Mouse (Mus musculus) gastrocnemius, postnatal 10 days (tissue): ENCODE results near the gene Nfatc2. TPM values are rescaled to one million over a fixed set of nuclear protein-coding genes. Genes with fewer than 3 reads are reported as not detected.
A peak's percentile ranks its signal among the peaks of the same experiment; 100 is the strongest.

Source experiments
- DNase-seq: peaks from one replicate; pipeline ENCODE4 v3.0.0; 2021; ENCODE audit warnings: mixed read lengths
- total RNA-seq, 2 experiments: library from RNA; stranded (reverse); gene quantifications; 2 replicates each; pipeline ENCODE4 v1.2.3; 2021

The Nfatc2 gene
- total RNA-seq, 2 experiments from 2014 or later, result 8.2 to 12.7 TPM

DNA sequence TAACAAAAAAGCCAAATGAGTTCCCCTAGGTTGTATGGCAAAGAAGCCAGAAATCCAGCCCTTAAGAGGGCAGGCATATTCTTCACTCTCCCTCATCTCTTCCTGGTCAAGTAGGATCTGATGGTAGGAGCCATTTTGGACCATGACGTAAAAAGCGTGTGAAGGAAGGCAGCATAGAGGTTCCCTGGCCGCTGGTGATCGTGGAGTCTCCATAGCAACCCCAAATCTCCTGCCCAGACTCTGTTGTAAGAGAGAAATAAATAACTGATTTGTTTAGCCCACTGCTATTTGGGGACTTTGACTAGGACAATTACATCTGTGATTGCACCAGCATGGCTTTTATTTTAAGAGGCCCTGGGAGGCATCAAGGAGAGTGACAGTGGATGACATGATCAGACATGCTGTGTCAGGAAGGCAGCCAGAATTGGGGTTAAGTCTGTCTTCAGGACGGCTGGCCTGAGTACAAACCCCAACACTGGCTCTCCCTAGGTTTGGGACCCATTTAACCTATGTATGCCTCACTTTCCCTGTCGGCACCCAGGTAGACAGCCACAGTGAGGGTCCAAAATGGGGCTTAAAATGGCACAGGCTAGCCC is 8.3 kb upstream of the Nfatc2 start:
- DNase-seq, result no peak

DNA sequence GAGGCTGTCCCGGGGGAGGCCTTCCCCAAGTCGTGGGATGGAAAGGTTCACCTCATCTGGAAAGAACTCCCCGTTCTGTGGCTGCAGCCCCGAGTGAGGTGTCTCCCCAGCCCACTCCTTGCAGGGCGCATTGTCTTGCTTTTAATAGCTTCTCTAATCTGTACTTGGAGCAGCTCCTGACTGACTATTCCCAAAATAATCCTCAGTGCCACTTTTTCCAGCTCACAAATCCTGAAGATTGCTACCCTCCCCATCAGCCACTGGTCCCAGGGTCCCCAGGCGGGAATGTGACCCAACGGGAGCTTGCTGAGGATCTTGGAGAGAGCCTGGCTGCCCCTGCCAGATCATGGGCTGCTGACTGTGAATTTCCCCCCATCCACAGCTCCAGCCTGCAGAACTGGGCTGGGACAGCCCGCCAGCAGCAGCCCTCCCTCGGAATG is 6.7 kb upstream of the Nfatc2 start:
- DNase-seq, result peak; percentile 31

DNA sequence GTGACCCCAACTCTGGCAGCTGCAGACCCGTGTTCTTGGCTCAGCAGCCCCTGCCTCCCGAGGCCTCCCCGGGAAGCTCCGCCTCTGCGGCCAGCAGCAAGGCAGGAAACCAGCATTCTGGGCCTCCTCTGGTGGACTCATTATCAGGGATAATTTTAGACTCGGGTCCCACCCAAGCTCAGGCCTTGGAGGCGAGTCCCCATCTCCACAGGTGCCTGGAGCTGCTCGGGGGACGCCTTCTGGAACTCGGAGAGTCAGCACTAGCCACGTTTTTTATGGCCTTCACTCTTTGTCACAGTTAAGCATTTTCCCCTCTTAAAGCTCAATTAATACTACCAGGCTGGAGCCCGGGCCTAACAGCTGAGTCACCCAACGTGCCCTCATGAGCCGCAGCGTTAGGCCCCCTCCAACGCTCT is 3.2 kb upstream of the Nfatc2 start:
- peak; percentile 59 for DNase-seq

DNA sequence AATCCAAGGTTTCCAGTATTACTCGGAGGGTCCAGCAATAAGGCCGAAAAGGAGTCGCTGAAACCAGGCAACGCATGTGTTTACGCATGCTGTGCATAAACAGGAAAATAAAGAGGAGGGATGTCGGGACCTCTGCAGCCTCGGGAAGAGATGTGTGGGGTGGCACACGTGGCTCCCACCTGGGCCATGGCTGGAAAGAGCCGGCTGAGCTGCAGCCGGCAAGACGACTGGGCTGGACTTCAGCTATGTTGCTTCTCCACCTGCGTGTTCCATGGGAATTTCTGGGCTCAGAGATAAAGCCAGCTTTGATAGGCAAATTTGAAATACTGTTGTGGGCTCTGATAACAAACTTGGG is 907 bp upstream of the Nfatc2 start:
- DNase-seq, result no peak

DNA sequence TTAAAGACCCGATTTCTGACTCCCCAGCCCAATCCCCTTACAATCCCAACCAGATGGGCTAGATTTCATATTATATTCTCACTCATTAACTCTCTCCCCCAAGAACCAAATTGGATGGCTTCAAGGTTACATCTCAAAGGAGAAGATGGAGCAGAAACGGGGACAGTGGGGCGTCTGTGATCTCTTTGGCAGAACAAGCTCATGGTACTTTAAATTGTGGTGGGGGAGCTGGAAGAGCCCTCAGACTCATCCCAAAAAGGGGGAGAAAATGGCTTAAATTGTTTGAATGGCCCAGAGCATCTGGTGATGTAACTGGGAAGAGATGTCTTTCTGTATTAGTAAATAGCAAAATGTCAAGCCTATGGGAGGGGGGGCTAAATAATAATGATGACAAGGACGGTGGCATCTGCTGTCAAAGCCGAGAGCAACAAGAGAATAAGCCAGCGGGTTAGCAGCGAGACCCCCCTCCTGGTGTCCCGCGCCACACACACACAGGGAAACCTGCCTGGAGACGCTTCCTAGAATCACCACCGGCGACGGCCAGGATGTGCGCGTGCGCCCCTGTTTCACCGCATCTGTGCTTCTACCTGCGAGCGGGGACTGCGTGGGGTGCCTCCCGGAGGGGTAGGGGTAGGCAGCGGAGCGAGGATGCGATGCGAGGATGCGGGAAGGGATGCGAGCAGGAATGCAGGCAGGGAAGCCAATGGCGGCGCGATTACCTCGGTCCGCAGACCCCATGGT is 537 bp downstream of the Nfatc2 start:
- peak; percentile 40 for DNase-seq

DNA sequence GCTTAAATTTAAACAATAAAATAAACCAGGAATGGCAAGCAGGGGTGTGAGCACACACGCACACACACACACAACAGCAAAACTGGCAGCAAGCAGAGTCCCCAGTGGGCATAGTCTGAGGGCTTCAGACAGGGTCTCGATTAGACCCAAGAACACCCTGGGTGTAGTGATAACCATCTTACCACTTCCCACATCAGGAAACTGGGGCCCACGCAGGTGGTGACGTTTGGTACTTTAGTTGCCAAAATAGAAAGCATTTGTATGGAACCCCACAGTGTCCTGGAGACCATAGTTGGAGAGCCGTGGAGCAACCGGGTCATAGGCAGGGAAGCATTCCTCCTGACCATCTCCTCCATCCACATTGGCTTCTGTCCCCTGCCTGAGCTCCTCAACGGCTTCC is 5.8 kb downstream of the Nfatc2 start:
- no peak for DNase-seq

DNA sequence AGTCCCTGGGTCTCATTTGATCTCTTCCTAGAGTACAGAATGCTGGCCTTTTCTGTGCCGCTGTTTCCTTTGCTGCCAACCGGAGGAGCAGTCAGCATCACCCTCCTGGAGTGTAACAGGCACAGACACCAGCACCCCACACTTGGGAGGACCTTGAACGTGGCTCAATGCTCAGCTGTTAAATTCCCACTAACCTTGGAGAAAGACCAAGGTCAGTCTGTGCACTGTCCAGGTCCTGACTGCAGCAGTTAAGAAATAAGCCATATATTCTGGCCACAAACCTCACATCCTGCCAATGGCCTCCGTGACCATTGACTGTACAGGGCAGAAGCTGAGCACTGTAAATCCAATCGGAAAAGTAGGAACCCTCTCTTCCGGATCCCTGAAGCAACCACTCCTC is 7.8 kb downstream of the Nfatc2 start:
- no peak for DNase-seq

DNA sequence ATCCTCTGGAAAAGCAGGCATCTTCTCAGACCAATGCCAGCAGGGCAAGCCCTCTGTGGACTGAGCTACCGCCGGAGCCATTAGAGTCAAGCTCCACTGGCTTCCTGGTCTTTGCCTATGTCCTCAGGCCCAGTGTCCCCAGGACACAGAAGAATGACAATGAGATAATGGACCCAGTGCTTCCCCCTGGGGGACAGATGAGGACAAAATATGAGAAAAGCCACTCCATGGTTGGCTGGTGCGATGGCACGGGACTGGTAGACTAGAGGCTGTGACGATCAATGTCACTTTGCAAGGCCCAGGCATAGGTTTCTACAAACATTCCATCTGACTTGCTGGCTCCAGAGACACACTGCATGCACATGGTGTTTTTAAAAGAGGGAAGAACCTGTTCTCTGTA is 8.5 kb downstream of the Nfatc2 start:
- no peak for DNase-seq

DNA sequence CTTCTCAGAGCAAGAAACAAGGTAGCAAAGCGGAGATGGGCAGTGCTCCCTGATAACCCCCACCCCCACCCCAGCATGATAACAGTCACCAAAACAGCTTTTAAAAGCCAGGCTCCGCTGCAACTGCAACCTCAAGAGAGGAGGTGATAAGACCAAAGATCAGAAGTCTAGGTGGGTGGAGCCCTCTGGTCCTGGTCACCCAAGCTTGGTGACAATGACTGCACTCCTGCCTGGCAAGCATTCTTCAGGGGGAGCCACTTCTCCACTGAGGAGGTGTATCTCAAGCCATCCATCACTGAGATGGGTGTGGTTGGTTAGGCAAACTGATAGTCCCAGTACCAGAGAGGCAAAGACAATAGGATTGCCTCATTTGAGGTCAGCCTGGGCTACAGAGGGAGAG is 10.4 kb downstream of the Nfatc2 start:
- DNase-seq, result no peak

DNA sequence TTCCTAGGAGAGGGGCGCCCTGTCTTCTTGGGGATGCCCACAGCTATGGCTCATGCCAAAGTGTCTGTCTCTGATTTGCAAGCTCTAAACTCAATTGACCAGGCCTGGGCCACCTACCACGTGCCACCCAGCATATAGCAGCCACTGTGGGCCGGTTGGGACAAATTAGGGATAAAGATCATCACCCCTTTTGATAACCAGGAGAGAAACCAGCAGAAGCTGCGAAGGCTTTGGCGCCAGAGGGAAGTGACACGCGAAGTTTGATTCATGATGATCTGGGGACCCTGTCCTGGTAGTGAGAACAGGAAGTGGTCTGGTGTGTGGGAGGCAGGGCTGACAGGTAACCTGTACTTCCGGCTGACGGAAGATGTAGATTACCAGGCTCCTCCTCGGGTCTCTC is 10.9 kb downstream of the Nfatc2 start:
- no peak for DNase-seq

DNA sequence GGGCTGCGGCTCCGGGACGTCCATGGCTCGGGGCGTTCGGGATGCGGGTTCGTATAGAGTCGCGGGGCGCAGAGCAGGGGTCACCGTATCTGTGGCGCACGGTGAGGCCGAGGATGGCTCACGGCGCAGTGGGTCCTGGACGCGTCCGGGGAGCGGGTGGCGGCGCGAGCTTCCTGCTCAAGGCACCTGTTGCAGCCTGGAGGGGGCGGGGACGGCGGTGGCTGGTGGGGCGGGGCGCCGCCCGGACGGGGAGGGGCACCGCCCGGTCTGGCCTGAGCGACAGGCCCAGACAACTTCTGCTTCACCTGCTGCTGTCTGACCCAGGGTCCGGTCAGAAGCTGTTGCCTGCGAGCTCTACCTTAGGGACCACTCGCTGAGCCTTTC is 11.3 kb downstream of the Nfatc2 start:
- peak; percentile 61 for DNase-seq

DNA sequence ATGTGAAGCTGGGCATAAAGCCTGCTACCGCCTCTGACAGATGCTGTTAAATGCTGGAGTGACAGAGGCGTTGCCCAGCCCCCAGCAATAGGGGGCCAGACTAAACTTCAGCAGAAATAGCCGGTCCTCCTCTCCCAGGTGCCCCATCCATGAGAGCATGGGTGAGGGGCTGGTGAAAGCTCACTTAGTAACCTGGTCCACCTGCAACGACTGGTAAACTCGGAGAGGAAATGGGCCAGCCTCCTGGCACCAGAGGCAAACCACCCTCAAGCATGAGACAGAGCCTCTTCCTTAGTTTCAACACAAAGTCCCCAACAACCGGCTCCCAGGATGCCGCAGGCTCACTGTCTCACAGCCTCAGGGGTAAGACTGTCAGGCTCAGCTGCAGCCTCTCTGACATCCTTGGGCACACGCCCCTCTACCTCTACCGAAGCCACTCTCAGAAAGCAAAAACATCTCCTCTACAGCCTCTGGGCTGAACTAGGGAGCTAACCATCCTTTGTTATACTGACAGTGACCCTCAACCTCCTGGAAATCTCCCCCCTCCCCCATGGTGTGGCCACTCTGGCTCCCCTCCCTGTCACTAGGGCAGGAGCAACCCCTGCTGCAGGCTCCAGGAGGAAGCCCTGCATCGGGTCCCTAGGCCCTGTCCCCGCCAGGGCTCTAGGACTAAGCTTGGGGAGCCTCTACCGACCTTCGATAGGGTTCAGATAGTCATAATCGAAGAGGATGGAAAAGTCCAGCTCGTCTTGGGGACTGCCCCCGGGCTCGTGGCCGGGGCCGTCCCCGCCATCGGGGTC is 11.9 kb downstream of the Nfatc2 start:
- no peak for DNase-seq

DNA sequence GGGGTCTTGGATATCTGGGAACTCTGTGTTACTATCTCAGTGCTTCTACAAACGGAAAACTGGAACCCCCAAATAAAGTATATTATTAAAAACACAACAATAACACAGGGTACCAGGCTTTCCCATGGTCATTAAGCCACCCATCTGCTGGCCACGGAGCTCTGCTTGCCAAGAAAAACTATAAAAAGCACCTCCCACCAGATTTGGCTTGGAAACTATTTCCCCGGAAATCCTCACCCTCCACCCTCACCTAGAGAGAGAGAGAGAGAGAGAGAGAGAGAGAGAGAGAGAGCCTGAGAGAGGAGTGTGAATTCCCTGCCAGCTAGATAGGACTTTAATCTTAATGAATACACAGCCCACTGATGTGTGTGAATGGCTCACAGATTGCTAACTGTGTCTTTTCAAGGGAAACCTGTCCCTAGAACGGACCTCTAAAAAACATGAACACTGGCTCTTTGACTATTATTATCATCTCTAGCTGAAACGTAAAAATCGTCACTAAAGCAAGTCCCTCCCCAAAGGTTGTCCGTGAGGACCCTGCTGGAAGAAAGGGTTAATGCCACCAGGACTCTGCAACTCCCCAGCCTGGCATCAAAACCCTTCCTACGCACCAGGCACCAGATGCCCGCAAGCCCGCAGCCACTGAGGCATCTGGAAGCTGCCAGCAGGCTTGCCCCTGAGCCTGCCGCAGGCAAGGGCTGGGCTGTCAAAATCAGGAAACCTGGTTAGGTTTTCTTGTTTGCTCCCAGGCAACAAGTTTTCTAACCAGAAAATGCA is 12.7 kb downstream of the Nfatc2 start:
- no peak for DNase-seq

DNA sequence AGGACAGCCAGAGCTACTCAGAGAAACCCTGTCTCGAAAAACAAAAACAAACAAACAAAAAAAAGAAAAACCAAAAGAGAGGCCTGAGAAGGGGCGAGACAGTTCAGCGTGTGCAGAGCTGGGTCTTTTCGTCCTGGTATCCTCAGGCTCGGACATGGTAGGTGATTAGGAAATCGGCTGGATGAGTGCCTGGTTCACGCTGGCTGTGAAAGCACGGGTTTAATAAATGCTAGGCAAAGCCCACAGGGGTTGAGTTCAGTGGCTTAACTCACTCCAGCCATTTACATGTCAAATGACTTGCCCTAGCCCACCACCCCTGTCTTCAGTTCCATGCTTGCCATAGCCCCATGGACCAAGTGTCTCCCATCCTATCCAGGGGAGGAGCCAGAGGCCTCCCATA is 14.3 kb downstream of the Nfatc2 start:
- DNase-seq, result no peak

DNA sequence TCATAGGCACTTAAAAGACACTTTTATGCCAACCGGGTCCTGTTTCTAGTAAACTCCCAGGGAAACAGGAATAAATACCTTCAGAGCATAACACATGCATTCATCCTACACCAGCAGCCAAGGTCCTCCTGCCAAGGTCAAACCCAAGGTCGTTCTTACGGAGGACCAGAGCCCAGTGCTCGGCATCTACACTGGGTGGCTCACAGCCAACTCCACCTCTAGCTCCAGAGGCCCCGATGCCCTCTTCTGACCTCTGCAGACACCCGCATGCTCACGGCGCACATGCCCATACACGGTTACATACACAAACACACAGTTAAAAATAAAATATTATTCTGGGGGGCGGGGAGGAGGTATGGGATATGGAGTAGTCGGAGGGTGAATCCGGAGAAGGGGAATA is 14.9 kb downstream of the Nfatc2 start:
- no peak for DNase-seq

DNA sequence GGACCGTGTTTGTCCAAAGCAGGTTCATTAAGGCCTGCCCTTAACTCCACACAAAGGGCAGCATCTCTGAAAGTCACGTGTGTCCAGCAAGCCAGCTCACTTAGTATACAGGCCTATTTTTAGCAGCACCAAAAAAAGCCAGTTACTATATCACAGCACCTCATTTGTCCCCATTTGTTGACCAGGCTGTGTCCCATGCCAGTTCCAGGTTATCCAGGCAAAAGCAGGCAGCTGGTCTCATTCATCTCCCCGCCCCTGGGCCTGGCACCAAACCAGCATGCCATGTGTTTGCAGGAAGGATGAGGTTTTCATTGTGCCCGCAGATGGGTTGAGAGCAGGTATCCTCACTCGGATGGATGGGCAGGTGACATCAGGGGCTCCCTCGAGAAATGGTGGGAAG is 16.6 kb downstream of the Nfatc2 start:
- DNase-seq, result no peak

DNA sequence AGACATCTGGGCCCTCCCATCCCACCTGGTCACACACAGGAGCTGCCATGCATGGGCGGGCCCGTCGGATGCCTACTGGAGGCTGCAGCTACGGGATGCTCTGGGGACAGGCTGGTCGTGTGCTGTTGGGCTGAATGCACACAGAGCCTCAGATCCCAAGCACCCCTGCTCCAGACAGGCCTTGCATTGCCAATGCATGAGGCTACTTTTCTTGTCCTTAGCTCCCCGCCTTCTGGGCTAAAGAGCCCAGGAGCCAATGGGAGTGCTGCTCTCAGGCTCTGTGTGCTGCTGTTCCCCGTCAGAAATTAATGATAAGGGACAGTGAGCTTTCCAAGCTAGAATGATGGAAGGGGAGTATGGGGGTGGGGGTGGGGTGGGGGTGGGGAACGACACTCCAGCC is 17.0 kb downstream of the Nfatc2 start:
- DNase-seq, result no peak

DNA sequence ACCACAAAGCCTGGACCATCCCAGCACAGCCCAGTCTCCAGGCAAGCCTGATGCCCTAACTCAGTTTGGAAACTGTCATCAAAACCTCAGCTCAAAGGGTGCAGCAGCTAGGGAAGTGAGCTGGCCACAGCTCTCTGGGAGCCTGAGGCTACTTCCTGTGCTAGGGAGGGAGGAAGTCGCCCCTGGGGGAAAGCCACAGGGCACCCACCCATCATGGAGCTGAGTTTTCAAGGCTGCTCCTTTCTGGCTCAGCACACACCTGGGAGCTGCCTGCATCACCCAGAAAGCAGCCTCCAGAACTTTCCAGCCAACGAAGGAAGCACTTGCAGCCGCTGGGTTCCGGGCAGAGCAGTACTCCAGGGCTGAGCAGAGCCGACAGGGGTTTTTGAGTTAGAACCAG is 18.4 kb downstream of the Nfatc2 start:
- no peak for DNase-seq

DNA sequence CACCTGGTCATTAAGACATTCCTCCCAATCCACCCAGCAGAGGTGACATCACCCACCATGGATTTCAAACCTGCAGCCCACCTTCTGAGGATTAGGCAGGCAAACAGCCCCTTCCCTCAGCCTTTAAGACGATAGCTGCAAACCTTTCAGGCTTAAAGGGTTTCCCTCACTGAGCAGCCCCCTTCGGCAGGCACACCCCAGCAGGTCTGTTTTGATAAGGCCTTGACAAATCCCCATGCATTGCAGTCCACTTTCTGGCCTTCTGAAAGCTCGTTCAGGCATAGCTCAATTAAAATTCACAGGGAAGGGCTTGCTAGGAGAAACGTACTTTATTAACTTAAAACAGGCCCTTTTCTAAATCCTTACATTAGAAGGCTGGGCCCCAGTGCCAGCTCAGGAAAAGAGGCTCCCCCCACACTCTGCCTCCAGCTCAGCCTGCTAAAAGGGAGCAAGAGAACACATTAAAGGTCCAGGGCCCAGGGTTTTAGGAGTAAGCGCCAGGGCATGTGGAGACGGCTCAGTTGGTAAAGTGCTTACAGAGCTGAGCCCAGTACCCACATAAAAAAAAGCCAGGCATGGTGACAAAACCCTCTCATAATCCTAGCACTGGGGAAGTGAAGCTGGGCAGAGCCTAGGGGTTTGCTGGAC is 20.1 kb downstream of the Nfatc2 start:
- DNase-seq, result no peak

DNA sequence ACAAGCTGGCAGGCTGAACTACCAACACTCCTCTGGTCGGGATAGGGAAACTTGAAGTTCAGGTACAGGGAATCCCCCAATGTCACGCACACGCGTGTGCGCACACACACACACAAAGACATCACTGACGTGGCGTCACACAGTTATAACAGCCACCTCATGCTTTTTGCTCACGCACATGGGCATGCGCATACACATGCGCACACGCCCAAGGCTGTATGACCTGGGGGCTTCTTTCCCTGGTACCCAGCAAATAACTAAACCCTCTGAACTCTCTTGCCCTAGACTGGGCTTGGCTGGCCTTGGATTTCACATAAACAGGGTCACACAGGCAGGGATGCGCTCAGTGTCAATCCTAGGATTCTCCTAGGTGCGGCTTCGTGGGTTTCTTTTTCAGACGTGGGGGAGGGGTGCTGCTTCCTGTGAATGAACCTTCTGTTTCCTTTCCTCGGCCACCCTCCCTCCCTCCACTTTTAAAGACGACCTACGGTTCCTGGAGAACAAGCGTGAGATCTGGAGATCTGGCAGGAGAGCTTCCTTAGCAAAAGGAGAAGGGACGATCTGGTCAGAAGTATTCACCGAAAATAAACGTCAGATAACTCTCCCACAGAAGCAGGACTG is 21.1 kb downstream of the Nfatc2 start:
- DNase-seq, result no peak

DNA sequence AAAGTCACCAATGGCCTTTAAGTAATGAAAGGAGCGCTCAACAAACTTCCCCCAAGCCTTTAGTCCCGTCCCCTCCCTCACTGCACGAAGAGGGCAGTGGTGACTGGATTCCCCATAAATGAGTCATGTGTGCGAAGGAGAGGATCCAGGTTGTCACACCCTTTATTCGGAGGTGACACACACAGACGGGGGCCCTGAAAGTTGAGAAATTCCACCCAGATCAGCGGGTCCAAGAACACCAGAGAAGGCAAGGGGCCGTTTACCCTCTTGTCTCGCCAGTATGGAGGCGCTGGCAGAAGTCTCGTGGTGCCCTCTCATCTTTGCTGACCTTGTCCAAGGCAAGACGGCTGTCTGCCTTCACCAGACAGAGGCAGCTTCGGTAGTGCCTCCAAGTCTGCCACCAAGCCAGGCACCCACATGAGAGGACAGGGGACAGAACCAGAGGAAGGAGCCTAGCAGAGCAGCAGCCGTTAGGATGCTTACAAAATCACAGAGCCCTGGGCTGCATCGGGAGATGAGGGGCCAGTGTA is 21.8 kb downstream of the Nfatc2 start:
- DNase-seq, result no peak

DNA sequence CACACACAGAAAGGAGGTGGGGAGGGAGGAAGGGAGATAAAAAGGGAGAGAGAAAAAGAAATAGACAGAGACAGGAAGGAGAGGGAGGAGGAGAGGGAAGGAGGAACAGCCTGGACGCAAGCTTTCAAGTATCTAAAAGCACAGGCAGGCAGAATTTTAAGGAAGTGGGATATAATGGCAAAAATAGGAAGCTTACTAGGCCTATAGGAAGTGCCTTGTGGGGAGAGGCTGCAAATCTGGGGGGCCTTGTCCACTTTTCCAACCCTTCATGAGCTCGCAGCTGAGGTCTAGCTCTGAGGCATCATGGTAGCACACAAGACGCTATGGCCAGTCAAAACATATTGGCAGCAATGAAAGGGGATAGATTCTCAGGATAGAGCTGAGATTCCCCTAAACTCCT is 22.3 kb downstream of the Nfatc2 start:
- no peak for DNase-seq
